In the genomic region with DNA sequence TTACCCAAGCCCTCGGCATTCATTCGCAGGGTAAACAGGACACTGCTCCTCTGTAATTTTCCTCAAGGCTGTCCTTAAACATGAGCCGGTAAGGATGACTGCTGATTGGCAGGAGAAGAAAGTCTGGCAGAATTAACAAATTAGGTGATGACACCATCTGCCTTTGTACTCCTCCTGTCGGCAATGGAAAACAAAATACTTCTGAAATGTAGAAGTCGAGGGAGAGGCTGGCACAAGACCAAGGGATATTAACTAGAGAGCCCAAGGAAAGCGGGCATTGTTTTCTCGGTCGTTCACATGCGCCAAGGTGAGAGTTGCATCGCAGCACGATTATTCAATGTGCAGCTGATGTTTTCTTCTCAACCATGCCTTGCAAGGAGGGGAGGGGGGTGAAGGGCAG, we compare ENCODE assay signal across 9 mouse cellular contexts.
DNase-seq lines count a peak whose midpoint lies in the region; ATAC-seq and TF ChIP-seq lines count a peak whose summit lies in the region.
"Had no signal": no experiment of that assay in that cellular context is flagged by ENCODE, and none has a peak within 500 bp of the region (broad histone marks: within the 10 kb centered on the region; RNA-seq: fewer than 3 reads in every experiment).

No protein-coding gene starts in this region.

- H3K27me3 ChIP-seq in limb, embryonic 12.5 days, result no peaks in the 10 kb centered on the region
- H3K27me3 ChIP-seq in limb, embryonic 10.5 days (ENCODE audit: low read depth, poor library complexity, severe bottlenecking), result no peaks in the 10 kb centered on the region
- no peaks in the 10 kb centered on the region for H3K27me3 ChIP-seq in hindbrain, embryonic 16.5 days (replicated peaks; ENCODE audit: control insufficient read depth, insufficient read depth, low read length)
- H3K27me3 ChIP-seq: heart, embryonic 15.5 days had no signal

- peaks cover 14% of the 10 kb centered on the region; the same call in 1 of the 2 replicates for H3K36me3 ChIP-seq in limb, embryonic 12.5 days
- peaks cover 25% of the 10 kb centered on the region for H3K36me3 ChIP-seq in limb, embryonic 10.5 days
- no peaks in the 10 kb centered on the region for H3K36me3 ChIP-seq in hindbrain, embryonic 16.5 days (ENCODE audit: control insufficient read depth, insufficient read depth, low read length)
- H3K36me3 ChIP-seq: heart, embryonic 15.5 days had no signal

- no peak overlapping the region for H3K4me2 ChIP-seq in limb, embryonic 12.5 days
- 0 out of 2 replicates have a peak overlapping the region, but pooled peaks have one; percentile 2 for H3K4me2 ChIP-seq in hindbrain, embryonic 16.5 days (ENCODE audit: low read length)
- H3K4me2 ChIP-seq: heart, embryonic 15.5 days had no signal

- intact Hi-C loops in gastrocnemius, adult 2 months (cut with DNase I), result loop anchor here (5.0 to 10.0 kb wide), 3 partner anchors 93 to 308 kb away; a partner anchor contains a TSS

- peaks cover 23% of the 10 kb centered on the region for H3K4me1 ChIP-seq in limb, embryonic 12.5 days (replicated peaks)
- no peaks in the 10 kb centered on the region for H3K4me1 ChIP-seq in limb, embryonic 10.5 days
- H3K4me1 ChIP-seq in hindbrain, embryonic 16.5 days (ENCODE audit: control insufficient read depth, insufficient read depth, low read depth, low read length), result peaks cover 19% of the 10 kb centered on the region

- H3K4me3 ChIP-seq in limb, embryonic 12.5 days (replicated peaks), result no peak overlapping the region
- H3K4me3 ChIP-seq in limb, embryonic 10.5 days, result no peak overlapping the region
- no peak overlapping the region for H3K4me3 ChIP-seq in hindbrain, embryonic 16.5 days (ENCODE audit: low read length)
- H3K4me3 ChIP-seq in gastrocnemius, adult 2 months, result no peak overlapping the region
- H3K4me3 ChIP-seq: heart, embryonic 15.5 days had no signal

- DNase-seq in limb, embryonic 10.5 days (ENCODE audit: low spot score), result no peak
- peak; percentile 71 for DNase-seq in cerebellum, adult 11-12 months
- peak; percentile 54 to 57 for DNase-seq in cerebellum, postnatal 25 days
- no peak for DNase-seq in gastrocnemius, adult 2 months
- no peak for DNase-seq in right cerebral cortex, postnatal 4 days
- no peak for DNase-seq in frontal cortex, postnatal 36 days (ENCODE audit: low spot score in 2 of 2)

- peak overlapping the region; percentile 26; the same call in 1 of the 2 replicates for H3K27ac ChIP-seq in limb, embryonic 12.5 days
- H3K27ac ChIP-seq in limb, embryonic 10.5 days, result no peak overlapping the region
- H3K27ac ChIP-seq in hindbrain, embryonic 16.5 days (ENCODE audit: low read depth, low read length), result peak overlapping the region; percentile 16; the same call in 1 of the 2 replicates
- no peak overlapping the region; the same call in 1 of the 2 replicates for H3K27ac ChIP-seq in gastrocnemius, adult 2 months
- H3K27ac ChIP-seq: heart, embryonic 15.5 days had no signal

- no peak overlapping the region for H3K9ac ChIP-seq in limb, embryonic 12.5 days (replicated peaks)
- no peak overlapping the region for H3K9ac ChIP-seq in hindbrain, embryonic 16.5 days (ENCODE audit: low read depth, low read length)
- H3K9ac ChIP-seq: heart, embryonic 15.5 days had no signal

- TF ChIP-seq CTCF in gastrocnemius, adult 2 months (IDR thresholded peaks at IDR 0.05), result no peak

- WGBS in limb, embryonic 12.5 days, result 78% methylated on average over 11 of the region's 11 CpGs
- WGBS in limb, embryonic 10.5 days, result 77% methylated on average over 11 of the region's 11 CpGs
- 27% methylated on average over 11 of the region's 11 CpGs for WGBS in hindbrain, embryonic 16.5 days

- no peaks in the 10 kb centered on the region for H3K9me3 ChIP-seq in limb, embryonic 12.5 days
- H3K9me3 ChIP-seq in limb, embryonic 10.5 days (replicated peaks), result no peaks in the 10 kb centered on the region
- no peaks in the 10 kb centered on the region for H3K9me3 ChIP-seq in hindbrain, embryonic 16.5 days (ENCODE audit: control insufficient read depth, low read length)
- H3K9me3 ChIP-seq: heart, embryonic 15.5 days had no signal

- ATAC-seq in limb, embryonic 12.5 days (ENCODE audit: insufficient number of reproducible peaks, insufficient read depth, low FRiP score, low TSS enrichment, low read depth), result no peak
- 0 out of 2 replicates have a peak, but pooled peaks have one; percentile 2 for ATAC-seq in hindbrain, embryonic 16.5 days

Comparison
In these comparisons a context has a peak if more than half of its experiments do, and no peak if none do; other contexts are left out.
1. H3K27ac ChIP-seq: peak in limb, embryonic 12.5 days (single experiment) and hindbrain, embryonic 16.5 days (single experiment); none in limb, embryonic 10.5 days (single experiment) and gastrocnemius, adult 2 months (single experiment).
2. DNase-seq: peak in cerebellum, adult 11-12 months (single experiment) and cerebellum, postnatal 25 days (2 of 2); none in limb, embryonic 10.5 days (single experiment), gastrocnemius, adult 2 months (single experiment), right cerebral cortex, postnatal 4 days (single experiment) and frontal cortex, postnatal 36 days (0 of 2).